Comparison of ENCODE assay signal across 24 mouse cellular contexts in the genomic region with DNA sequence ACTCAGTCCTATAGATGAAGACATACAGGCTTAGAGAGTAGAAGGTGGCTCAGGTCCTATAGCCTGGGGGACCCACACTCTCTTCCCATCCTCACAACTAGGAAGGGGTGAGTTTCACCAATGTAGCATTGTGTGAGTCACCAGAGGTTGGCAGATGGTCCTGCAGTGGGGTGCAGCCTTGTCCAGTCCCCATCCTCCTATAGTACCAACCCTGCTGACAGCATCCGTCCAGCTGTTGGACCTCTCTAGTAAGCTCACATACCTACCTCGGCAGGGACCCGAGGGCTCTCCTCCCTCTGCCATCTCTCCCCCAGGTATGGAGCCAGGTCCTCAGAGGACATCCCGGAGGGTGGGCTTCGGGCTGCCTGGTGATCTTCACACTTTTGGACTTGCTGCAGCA. TPM values are rescaled to one million over a fixed set of nuclear protein-coding genes. Genes with fewer than 3 reads are reported as not detected.
DNase-seq lines count a peak whose midpoint lies in the region; ATAC-seq and TF ChIP-seq lines count a peak whose summit lies in the region.
"Had no signal": no experiment of that assay in that cellular context is flagged by ENCODE, and none has a peak within 500 bp of the region (broad histone marks: within the 10 kb centered on the region; RNA-seq: fewer than 3 reads in every experiment).

No protein-coding gene starts in this region.

- no peak for TF ChIP-seq POLR2A in heart, adult 2 months (IDR thresholded peaks at IDR 0.05; ENCODE audit: insufficient read depth, low read depth, low read length)
- TF ChIP-seq POLR2A in MEL (IDR thresholded peaks at IDR 0.05; ENCODE audit: control insufficient read depth in 1 of 2, insufficient read depth in 1 of 2, low read depth in 1 of 2, low read length in 2 of 2, poor library complexity in 1 of 2), result no peak

- peak overlapping the region; percentile 80 for H3K27ac ChIP-seq in heart, embryonic 10.5 days
- peak overlapping the region; percentile 91 for H3K27ac ChIP-seq in heart, embryonic 13.5 days (replicated peaks)
- peak overlapping the region; percentile 82 for H3K27ac ChIP-seq in heart, postnatal 0 days (ENCODE audit: low read depth)
- H3K27ac ChIP-seq in heart, adult 2 months, result no peak overlapping the region
- H3K27ac ChIP-seq in MEL (ENCODE audit: control insufficient read depth, low read depth, low read length), result no peak overlapping the region
- H3K27ac ChIP-seq: forebrain, embryonic 10.5 days; forebrain, embryonic 13.5 days; hindbrain, embryonic 12.5 days; hindbrain, embryonic 15.5 days had no signal

- no peak overlapping the region for H3K4me3 ChIP-seq in heart, embryonic 10.5 days
- H3K4me3 ChIP-seq in heart, embryonic 13.5 days, result no peak overlapping the region
- H3K4me3 ChIP-seq in heart, postnatal 0 days (ENCODE audit: low read depth, low read length), result no peak overlapping the region
- no peak overlapping the region for H3K4me3 ChIP-seq in heart, adult 2 months
- no peak overlapping the region for H3K4me3 ChIP-seq in MEL (ENCODE audit: control insufficient read depth in 1 of 2, insufficient read depth in 1 of 2, low read depth in 2 of 2, low read length in 2 of 2)
- H3K4me3 ChIP-seq: forebrain, embryonic 10.5 days; forebrain, embryonic 13.5 days; hindbrain, embryonic 12.5 days; hindbrain, embryonic 15.5 days had no signal

- H3K79me2 ChIP-seq in heart, adult 2 months (replicated peaks; ENCODE audit: control insufficient read depth, insufficient read depth, low read length), result no peaks in the 10 kb centered on the region
- no peaks in the 10 kb centered on the region for H3K79me2 ChIP-seq in MEL (ENCODE audit: control insufficient read depth, insufficient read depth, low read length, poor library complexity)

- no peaks in the 10 kb centered on the region for H3K36me3 ChIP-seq in heart, embryonic 10.5 days
- no peaks in the 10 kb centered on the region for H3K36me3 ChIP-seq in heart, embryonic 13.5 days
- no peaks in the 10 kb centered on the region for H3K36me3 ChIP-seq in heart, postnatal 0 days (replicated peaks; ENCODE audit: control insufficient read depth, insufficient read depth, low read length)
- H3K36me3 ChIP-seq in heart, adult 2 months (ENCODE audit: control insufficient read depth, insufficient read depth, low read length), result no peaks in the 10 kb centered on the region
- H3K36me3 ChIP-seq in MEL (ENCODE audit: control insufficient read depth in 1 of 2, insufficient read depth in 2 of 2, low read length in 2 of 2), result peaks cover 0 to 35% of the 10 kb centered on the region in 2 experiments; a peak in 2 of 4 replicates
- H3K36me3 ChIP-seq: forebrain, embryonic 10.5 days; hindbrain, embryonic 12.5 days; hindbrain, embryonic 15.5 days had no signal

- no peak for TF ChIP-seq EP300 in heart, postnatal 0 days (IDR thresholded peaks at IDR 0.05; ENCODE audit: low read depth)
- no peak for TF ChIP-seq EP300 in heart, adult 2 months (IDR thresholded peaks at IDR 0.05; ENCODE audit: insufficient read depth, low read depth, low read length)
- no peak for TF ChIP-seq EP300 in MEL (IDR thresholded peaks at IDR 0.05; ENCODE audit: low read depth in 1 of 2, low read length in 2 of 2)

- peak overlapping the region; percentile 55 for H3K9ac ChIP-seq in heart, embryonic 13.5 days
- H3K9ac ChIP-seq in heart, postnatal 0 days (replicated peaks; ENCODE audit: low read depth, low read length), result no peak overlapping the region
- no peak overlapping the region for H3K9ac ChIP-seq in heart, adult 2 months (ENCODE audit: low read depth, low read length)
- no peak overlapping the region for H3K9ac ChIP-seq in MEL (ENCODE audit: control insufficient read depth, low read depth, low read length, poor library complexity, severe bottlenecking)
- H3K9ac ChIP-seq: forebrain, embryonic 13.5 days; hindbrain, embryonic 12.5 days; hindbrain, embryonic 15.5 days had no signal

- no peak for ATAC-seq in heart, embryonic 13.5 days (ENCODE audit: extremely low read depth, insufficient number of reproducible peaks, low FRiP score, low TSS enrichment)
- no peak for ATAC-seq in heart, postnatal 0 days (ENCODE audit: insufficient read depth, low read depth)
- ATAC-seq: activated CD4-positive, CD25-positive, alpha-beta regulatory T cell, adult 4 months; CD4-positive, CD25-positive, alpha-beta regulatory T cell, adult 4 months; forebrain, embryonic 13.5 days; intestine, postnatal 0 days had no signal

- no peak for DNase-seq in heart, embryonic 10.5 days (ENCODE audit: low spot score)
- no peak for DNase-seq in heart, adult 18-20 months
- no peak for DNase-seq in heart, postnatal 4 days
- DNase-seq in heart, postnatal 0 days (ENCODE audit: low spot score), result no peak
- no peak for DNase-seq in heart, adult 2 months
- no peak for DNase-seq in MEL (ENCODE audit: low read depth, low spot score)
- no peak for DNase-seq in adrenal gland, adult (ENCODE audit: inconsistent age in 2 of 2, low spot score in 1 of 2)
- DNase-seq: adrenal gland, postnatal 10 days; adrenal gland, postnatal 36 days; B cell, adult 2 months; cerebellum, adult 18-20 months; cerebellum, adult 9-10 months; cerebellum, postnatal 14 days; gastrocnemius, postnatal 25 days; kidney, adult 2 months had no signal

- TF ChIP-seq RAD21 in MEL (IDR thresholded peaks at IDR 0.05; ENCODE audit: low read depth, low read length), result no peak

- 85% methylated on average over 5 of the region's 5 CpGs for WGBS in heart, embryonic 10.5 days
- 67% methylated on average over 5 of the region's 5 CpGs for WGBS in heart, embryonic 13.5 days
- WGBS in heart, postnatal 0 days, result 75% methylated on average over 5 of the region's 5 CpGs
- 71% methylated on average over 5 of the region's 5 CpGs for WGBS in heart, adult 2 months

- no peaks in the 10 kb centered on the region for H3K9me3 ChIP-seq in heart, embryonic 10.5 days
- H3K9me3 ChIP-seq in heart, embryonic 13.5 days, result no peaks in the 10 kb centered on the region
- no peaks in the 10 kb centered on the region for H3K9me3 ChIP-seq in heart, postnatal 0 days (replicated peaks; ENCODE audit: control insufficient read depth, low read length)
- H3K9me3 ChIP-seq in MEL (replicated peaks; ENCODE audit: insufficient read depth, low read length), result no peaks in the 10 kb centered on the region
- H3K9me3 ChIP-seq: forebrain, embryonic 10.5 days; forebrain, embryonic 13.5 days; hindbrain, embryonic 12.5 days; hindbrain, embryonic 15.5 days had no signal

- intact Hi-C loops in heart, adult 2 months (cut with DNase I), result no loop called here

- peaks cover 52% of the 10 kb centered on the region for H3K4me1 ChIP-seq in heart, embryonic 10.5 days
- H3K4me1 ChIP-seq in heart, embryonic 13.5 days, result peaks cover 45% of the 10 kb centered on the region
- peaks cover 41% of the 10 kb centered on the region for H3K4me1 ChIP-seq in heart, postnatal 0 days (ENCODE audit: control insufficient read depth, insufficient read depth)
- peaks cover 6% of the 10 kb centered on the region for H3K4me1 ChIP-seq in heart, adult 2 months (ENCODE audit: control insufficient read depth, insufficient read depth, low read length)
- peaks cover 21 to 57% of the 10 kb centered on the region in 2 experiments for H3K4me1 ChIP-seq in MEL (ENCODE audit: control insufficient read depth in 1 of 2, insufficient read depth in 2 of 2, low read length in 2 of 2)

- peaks cover 25% of the 10 kb centered on the region; the same call in 1 of the 2 replicates for H3K27me3 ChIP-seq in heart, embryonic 10.5 days (ENCODE audit: insufficient read depth, poor library complexity, severe bottlenecking)
- H3K27me3 ChIP-seq in heart, embryonic 13.5 days (replicated peaks), result peaks cover 20% of the 10 kb centered on the region
- H3K27me3 ChIP-seq in heart, postnatal 0 days (ENCODE audit: control insufficient read depth, insufficient read depth, low read length), result no peaks in the 10 kb centered on the region
- no peaks in the 10 kb centered on the region for H3K27me3 ChIP-seq in heart, adult 2 months (ENCODE audit: control insufficient read depth, insufficient read depth, low read length)
- no peaks in the 10 kb centered on the region for H3K27me3 ChIP-seq in MEL (ENCODE audit: control insufficient read depth in 1 of 2, insufficient read depth in 2 of 2, low read length in 2 of 2)
- H3K27me3 ChIP-seq: forebrain, embryonic 13.5 days had no signal

- TF ChIP-seq CTCF in heart, postnatal 0 days (IDR thresholded peaks at IDR 0.05; ENCODE audit: low read depth), result no peak
- TF ChIP-seq CTCF in heart, adult 2 months (IDR thresholded peaks at IDR 0.05), result no peak
- no peak for TF ChIP-seq CTCF in MEL (IDR thresholded peaks at IDR 0.05 in 2 of 3, conservative IDR thresholded peaks at IDR 0.05 in 1 of 3; ENCODE audit: control insufficient read depth in 1 of 3, insufficient read depth in 1 of 3, low read depth in 2 of 3, low read length in 3 of 3, poor library complexity in 1 of 3, severe bottlenecking in 1 of 3)

- peak overlapping the region; percentile 52 for H3K4me2 ChIP-seq in heart, embryonic 13.5 days
- H3K4me2 ChIP-seq in heart, postnatal 0 days (ENCODE audit: low read depth, low read length), result no peak overlapping the region
- H3K4me2 ChIP-seq: forebrain, embryonic 13.5 days; hindbrain, embryonic 12.5 days; hindbrain, embryonic 15.5 days had no signal

TF ChIP-seq in MEL, 35 proteins besides CTCF, POLR2A, EP300 and RAD21:
- TF ChIP-seq ZKSCAN1 (IDR thresholded peaks at IDR 0.05; ENCODE audit: low read depth, low read length), result no peak
- 0 out of 2 replicates have a peak, but pooled peaks have one; percentile 3 for TF ChIP-seq MXI1 (IDR thresholded peaks at IDR 0.05; ENCODE audit: low read depth, low read length)

RNA-seq across cellular contexts. Expression of a gene that starts 54.7 kb away (rescaled TPM):
- 8.2 and 18.0 TPM in 2 replicates for polyA plus RNA-seq in heart, embryonic 10.5 days (2016; fragmentation: Nextera tagmentation; extraction: Ambion mirVana)
- total RNA-seq in heart, adult 18-20 months (2021), result 100 to 1,000 TPM; 174 to 194 TPM
- polyA plus RNA-seq in heart, embryonic 13.5 days (2015; fragmentation: Nextera tagmentation; extraction: Ambion mirVana), result 7.4 and 7.8 TPM in 2 replicates
- 100 to 1,000 TPM; 120 to 122 TPM for total RNA-seq in heart, postnatal 4 days (2021)
- 82.7 and 96.1 TPM in 2 replicates for total RNA-seq in heart, postnatal 0 days (2014; rRNA removed; ENCODE audit: low replicate concordance)
- polyA plus RNA-seq in heart, postnatal 0 days (2015; fragmentation: Nextera tagmentation; extraction: Ambion mirVana), result 11.5 and 16.8 TPM in 2 replicates
- 100 to 1,000 TPM; 161 to 173 TPM for total RNA-seq in heart, adult 2 months (2021)
- polyA plus RNA-seq in heart, adult 2 months (2012; rRNA removed), result 101 and 117 TPM in 2 replicates
- not detected in 2 replicates for total RNA-seq in MEL (2012; rRNA removed)
- under 1 TPM in 1 of 2 experiments, not detected in 1; 0.03 TPM for polyA plus RNA-seq in MEL (2012; ENCODE audit: insufficient read depth in 1 of 2, insufficient read length in 2 of 2, low read depth in 1 of 2, low replicate concordance in 2 of 2, missing spikeins in 1 of 2)
- total RNA-seq: hematopoietic stem cell, adult 5-6 weeks had no signal
- polyA plus RNA-seq: CD4-positive, CD25-positive, alpha-beta regulatory T cell, adult 4 months had no signal

Comparison
In these comparisons a context has a peak if more than half of its experiments do, and no peak if none do; other contexts are left out.
1. H3K27ac ChIP-seq: peak in heart, embryonic 10.5 days (single experiment), heart, embryonic 13.5 days (single experiment) and heart, postnatal 0 days (single experiment); none in heart, adult 2 months (single experiment) and MEL (single experiment).
2. RNA of a gene that starts 54.7 kb away (total RNA-seq): 174 to 194 TPM in heart, adult 18-20 months, 161 to 173 TPM in heart, adult 2 months, 120 to 122 TPM in heart, postnatal 4 days and 82.7 to 96.1 TPM in heart, postnatal 0 days; not detected in MEL; every median in the first group is over 10 times any median in the second.